Mouse (Mus musculus) midbrain, embryonic 11.5 days (tissue): ENCODE data around the gene Cavin2. TPM values are rescaled to one million over a fixed set of nuclear protein-coding genes. Genes with fewer than 3 reads are reported as not detected.

Source experiments
- ATAC-seq: fragments of 200-750 bp; cut with Nextera tagmentation; 2 replicates; pipeline ENCODE4 v1.8.0; 2017; ENCODE audit warnings: moderate TSS enrichment, moderate library complexity; ENCODE audit not compliant: low FRiP score
- DNase-seq: peaks from one replicate; pipeline ENCODE4 v3.0.0; 2015; ENCODE audit warnings: low spot score; ENCODE audit errors: missing footprints
- H3K27ac ChIP-seq: fragments of 300-500 bp; sonication (generic); 2 replicates; pipeline ENCODE4 v1.5.1; 2014; ENCODE audit warnings: low read depth, low read length
- H3K27me3 ChIP-seq: fragments of 300-500 bp; sonication (generic); 2 replicates; pipeline ENCODE4 v1.6.1; 2014; ENCODE audit warnings: mild to moderate bottlenecking, low read length, moderate library complexity, mixed read lengths; ENCODE audit not compliant: control insufficient read depth, insufficient read depth
- H3K36me3 ChIP-seq: fragments of 300-500 bp; sonication (generic); 2 replicates; pipeline ENCODE4 v1.6.1; 2014; ENCODE audit warnings: mild to moderate bottlenecking, low read length, moderate library complexity, mixed read lengths; ENCODE audit not compliant: control insufficient read depth, insufficient read depth
- H3K4me1 ChIP-seq: fragments of 300-500 bp; sonication (generic); 2 replicates; pipeline ENCODE4 v1.6.1; 2014; ENCODE audit warnings: low read length; ENCODE audit not compliant: control insufficient read depth, insufficient read depth
- H3K4me2 ChIP-seq: fragments of 300-500 bp; sonication (generic); 2 replicates; pipeline ENCODE4 v1.6.1; 2014; ENCODE audit warnings: mild to moderate bottlenecking, moderate library complexity
- H3K4me3 ChIP-seq: fragments of 300-500 bp; sonication (generic); 2 replicates; pipeline ENCODE4 v1.5.1; 2014; ENCODE audit warnings: low read depth, low read length
- H3K9ac ChIP-seq: fragments of 300-500 bp; sonication (generic); 2 replicates; pipeline ENCODE4 v1.6.1; 2014; ENCODE audit warnings: low read length
- H3K9me3 ChIP-seq: fragments of 300-500 bp; sonication (generic); 2 replicates; pipeline ENCODE4 v1.6.1; 2016; ENCODE audit warnings: low read length; ENCODE audit not compliant: control insufficient read depth
- WGBS: fragments of 180-500 bp; shearing (Covaris S2); extraction: QIAGEN DNeasy Blood & Tissue Kit; methylation state at CpG from one replicate; pipeline ENCODE4 v1.1.7; 2014; 5-methylcytosine and 5-hydroxymethylcytosine counted together
- polyA plus RNA-seq: library from polyadenylated mRNA; unstranded; fragments of >200 nt; fragmentation: Nextera tagmentation; extraction: Ambion mirVana; gene quantifications from 2 replicates; pipeline ENCODE4 v1.2.1, GENCODE M21; 2014

Cavin2 gene
- polyA plus RNA-seq, 1 experiment from 2014 or later = 5.0 TPM

- 84% methylated on average over 2 of the region's 2 CpGs for WGBS
- H3K36me3 ChIP-seq = no peaks in the 10 kb centered on the region
- no peak overlapping the region for H3K9ac ChIP-seq
- DNase-seq (no peak), ATAC-seq (no peak)
- H3K4me3 ChIP-seq = no peak overlapping the region
- no peaks in the 10 kb centered on the region for H3K4me1 ChIP-seq
- no peak overlapping the region for H3K27ac ChIP-seq
- H3K9me3 ChIP-seq = no peaks in the 10 kb centered on the region
- H3K27me3 ChIP-seq = no peaks in the 10 kb centered on the region
- H3K4me2 ChIP-seq = no peak overlapping the region
Measured at GRCm38 (mm10) chr1:51268225-51268624, 20.7 kb upstream of the Cavin2 start.

DNA sequence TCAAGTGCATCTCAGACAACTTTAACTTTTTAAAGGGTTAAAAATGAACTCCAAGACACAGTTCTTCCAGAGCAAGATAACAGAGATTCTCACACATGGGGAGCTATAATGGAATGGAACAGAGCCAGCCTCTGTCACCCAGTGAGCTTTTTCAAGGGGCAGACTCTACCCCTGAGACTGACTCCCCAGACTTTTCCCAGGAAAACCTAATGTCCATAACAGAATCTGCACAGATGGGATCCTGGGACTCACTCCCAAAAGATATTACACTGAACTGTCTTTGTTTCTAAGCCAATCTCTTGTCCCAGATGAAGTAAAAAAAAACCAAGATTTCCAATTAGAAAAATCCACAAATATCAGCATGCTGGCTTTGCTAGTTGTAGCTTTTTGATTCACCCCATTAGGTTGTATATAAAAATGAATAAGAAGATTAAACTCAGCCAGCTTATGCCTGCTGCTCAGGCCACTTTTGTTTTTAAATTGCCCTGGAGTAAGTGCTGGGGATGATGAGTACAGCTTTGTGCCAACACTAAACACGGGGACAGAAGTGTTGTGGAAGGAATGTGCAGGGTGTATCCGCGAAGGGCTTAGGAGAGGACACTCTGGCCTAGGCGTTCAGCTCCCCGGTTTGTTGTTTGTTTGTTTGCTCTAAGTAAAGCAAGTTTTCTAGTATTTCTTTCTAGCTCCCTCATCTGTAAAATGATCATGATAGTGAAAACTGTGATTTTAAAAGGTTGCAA is 18.6 kb upstream of the Cavin2 start:
- H3K4me3 ChIP-seq = no peak overlapping the region
- DNase-seq (no peak), ATAC-seq (no peak)
- WGBS = 71% methylated on average over 5 of the region's 5 CpGs
- H3K27ac ChIP-seq = no peak overlapping the region
- no peaks in the 10 kb centered on the region for H3K9me3 ChIP-seq
- no peak overlapping the region for H3K4me2 ChIP-seq
- H3K9ac ChIP-seq = no peak overlapping the region
- no peaks in the 10 kb centered on the region for H3K36me3 ChIP-seq
- no peaks in the 10 kb centered on the region for H3K4me1 ChIP-seq
- H3K27me3 ChIP-seq = no peaks in the 10 kb centered on the region

DNA sequence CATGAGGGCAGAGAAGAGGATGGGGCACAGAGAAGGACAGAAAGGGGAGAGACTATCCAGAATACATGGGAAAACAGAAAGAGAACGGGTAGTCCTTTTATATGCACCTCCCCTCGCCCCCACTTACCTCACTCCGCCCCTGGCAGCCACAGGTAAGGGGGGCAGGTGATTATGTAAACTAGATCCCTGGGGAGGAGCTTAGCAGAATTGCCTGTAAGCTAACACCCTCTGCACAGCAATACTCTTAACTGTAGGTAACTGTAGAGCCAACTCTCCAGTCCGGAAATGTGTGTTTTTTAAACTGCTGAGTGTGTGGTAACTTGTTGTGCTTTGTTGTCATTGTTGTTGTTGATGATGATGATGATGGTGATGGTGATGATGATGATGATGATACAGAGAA is 17.1 kb upstream of the Cavin2 start:
- Histone ChIP-seq H3K9me3 (no peaks in the 10 kb centered on the region), H3K27ac (no peak overlapping the region), H3K4me2 (no peak overlapping the region), H3K4me1 (no peaks in the 10 kb centered on the region), H3K4me3 (no peak overlapping the region), H3K36me3 (no peaks in the 10 kb centered on the region), H3K9ac (no peak overlapping the region), H3K27me3 (no peaks in the 10 kb centered on the region)
- WGBS = 59% methylated on average over 4 of the region's 4 CpGs
- DNase-seq (no peak), ATAC-seq (no peak)

GRCm38 (mm10) chr1:51272583-51273201 is 16.2 kb upstream of the Cavin2 start:
- Histone ChIP-seq H3K36me3 (no peaks in the 10 kb centered on the region), H3K27ac (no peak overlapping the region), H3K4me3 (no peak overlapping the region), H3K27me3 (no peaks in the 10 kb centered on the region), H3K9me3 (no peaks in the 10 kb centered on the region), H3K4me2 (no peak overlapping the region), H3K9ac (no peak overlapping the region), H3K4me1 (no peaks in the 10 kb centered on the region)
- no peak for DNase-seq
- 73% methylated on average over 4 of the region's 4 CpGs for WGBS
- no peak for ATAC-seq

DNA sequence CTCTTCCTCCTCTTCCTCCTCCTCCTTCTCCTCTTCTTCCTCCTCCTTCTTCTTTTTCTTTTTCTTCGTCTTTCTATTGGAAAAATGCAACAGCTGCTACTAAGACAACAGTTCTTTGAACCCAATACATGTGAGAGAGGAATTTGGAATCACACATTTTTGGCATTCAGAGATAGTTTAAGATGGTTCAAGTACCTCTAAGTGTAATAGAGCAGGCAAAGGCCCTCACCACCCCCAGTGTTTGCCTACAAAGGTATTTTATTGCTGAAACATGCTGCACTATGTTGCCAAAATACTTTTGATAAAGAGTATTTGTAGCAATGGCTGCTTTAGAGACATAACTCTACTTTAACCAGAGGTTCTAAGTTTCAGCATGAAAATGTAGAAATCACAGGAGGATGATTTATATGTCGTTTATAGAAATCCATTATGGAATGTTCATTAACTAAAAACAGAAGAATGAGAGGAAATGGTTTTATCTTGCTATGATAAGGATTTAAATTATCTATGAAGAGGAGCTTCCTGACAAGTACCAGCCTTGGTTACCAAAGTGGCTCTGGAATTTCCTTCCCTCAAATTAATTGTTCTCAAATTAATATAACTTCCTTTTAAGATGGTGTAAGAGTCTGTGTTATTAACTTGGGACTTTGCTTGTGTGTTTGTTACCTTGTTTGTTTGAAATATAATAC is 10.9 kb upstream of the Cavin2 start:
- DNase-seq = no peak
- H3K27me3 ChIP-seq = no peaks in the 10 kb centered on the region
- H3K4me3 ChIP-seq = no peak overlapping the region
- H3K9me3 ChIP-seq = no peaks in the 10 kb centered on the region
- H3K4me2 ChIP-seq = no peak overlapping the region
- H3K9ac ChIP-seq = no peak overlapping the region
- no peak for ATAC-seq
- no peak overlapping the region for H3K27ac ChIP-seq
- no peaks in the 10 kb centered on the region for H3K36me3 ChIP-seq
- WGBS = 89% methylated on average over 2 of the region's 2 CpGs
- no peaks in the 10 kb centered on the region for H3K4me1 ChIP-seq

DNA sequence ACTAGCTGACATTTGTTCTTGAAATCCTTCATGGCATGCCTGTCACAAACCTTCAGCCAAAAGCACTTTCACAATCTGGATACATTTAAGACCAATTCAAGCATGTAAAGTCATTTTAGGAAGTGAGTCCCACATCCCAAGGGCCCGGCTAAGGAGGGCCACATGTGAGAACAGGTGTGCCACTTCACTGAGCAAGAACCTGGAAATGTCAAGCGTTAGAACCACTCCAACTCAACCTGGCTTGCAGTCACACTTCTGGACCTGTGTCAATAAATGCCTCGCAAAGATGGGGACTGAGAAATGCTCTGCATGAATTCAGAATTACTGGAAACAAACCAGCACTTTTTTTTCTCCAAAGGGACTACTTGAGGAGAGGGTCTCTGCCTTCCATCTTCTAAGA is 725 bp upstream of the Cavin2 start:
- Histone ChIP-seq H3K4me3 (no peak overlapping the region), H3K27me3 (no peaks in the 10 kb centered on the region), H3K4me2 (no peak overlapping the region), H3K9ac (no peak overlapping the region), H3K4me1 (no peaks in the 10 kb centered on the region), H3K36me3 (no peaks in the 10 kb centered on the region), H3K9me3 (no peaks in the 10 kb centered on the region), H3K27ac (no peak overlapping the region)
- DNase-seq (no peak), ATAC-seq (no peak)
- 86% methylated on average over 3 of the region's 3 CpGs for WGBS

- Histone ChIP-seq H3K9me3 (no peaks in the 10 kb centered on the region), H3K4me1 (no peaks in the 10 kb centered on the region), H3K27ac (no peak overlapping the region), H3K4me3 (no peak overlapping the region), H3K4me2 (no peak overlapping the region), H3K9ac (no peak overlapping the region), H3K36me3 (no peaks in the 10 kb centered on the region), H3K27me3 (no peaks in the 10 kb centered on the region)
- DNase-seq (no peak), ATAC-seq (no peak)
- WGBS = 94% methylated on average over 17 of the region's 17 CpGs
Measured at GRCm38 (mm10) chr1:51289620-51290445, 907 bp downstream of the Cavin2 start.

- H3K9me3 ChIP-seq = no peaks in the 10 kb centered on the region
- H3K27ac ChIP-seq = no peak overlapping the region
- H3K4me3 ChIP-seq = no peak overlapping the region
- no peaks in the 10 kb centered on the region for H3K4me1 ChIP-seq
- H3K4me2 ChIP-seq = no peak overlapping the region
- H3K9ac ChIP-seq = no peak overlapping the region
- DNase-seq (no peak), ATAC-seq (no peak)
- H3K27me3 ChIP-seq = no peaks in the 10 kb centered on the region
- WGBS = 79% methylated on average over 4 of the region's 4 CpGs
- H3K36me3 ChIP-seq = no peaks in the 10 kb centered on the region
Measured at GRCm38 (mm10) chr1:51290634-51291033, 1.7 kb downstream of the Cavin2 start.
